Mouse (Mus musculus): Measurements from ENCODE around the gene Nthl1.
A peak's percentile ranks its signal among the peaks of the same experiment; 100 is the strongest.

- no peak for TF ChIP-seq POLR2A (IDR thresholded peaks at IDR 0.05; ENCODE audit: extremely low read depth, insufficient read depth, low read length)
- TF ChIP-seq CTCF (IDR thresholded peaks at IDR 0.05; ENCODE audit: low read depth, low read length) = peak; percentile 94
These were observed 3.8 kb upstream of the Nthl1 start for GRCm38 (mm10) chr17:24628646-24629045.
